Mouse (Mus musculus): Measurements from ENCODE around the gene Retsat.

GRCm38 (mm10) chr6:72550503-72551100 is 47.7 kb upstream of the Retsat start:
- TF ChIP-seq CTCF (IDR thresholded peaks at IDR 0.05; ENCODE audit: control insufficient read depth, insufficient read depth, insufficient read length) (no peak), FOSL1 (IDR thresholded peaks at IDR 0.05; ENCODE audit: insufficient read depth, low read length, poor library complexity, severe bottlenecking) (no peak), MAX (IDR thresholded peaks at IDR 0.05) (no peak)
